Mouse (Mus musculus) urinary bladder, postnatal 36 days (tissue): ENCODE measurements at regions not wholly inside any gene's neighbourhood (a gene's known extent, or its start where the extent isn't known, plus 50 kb on each side); places are given as distances from the start of the nearest gene placed in this dataset.

Experiments used
- DNase-seq, 2 experiments: peaks; one replicate each; pipeline ENCODE4 v3.0.0; 2022; ENCODE audit warnings: low spot score in 2 of 2, mixed read lengths in 1 of 2

- DNase-seq: peak; percentile 30 to 60
Observed at GRCm38 (mm10) chrX:167091841-167092240, 117.3 kb downstream of the Tmsb4x start.

GRCm38 (mm10) chrX:167088930-167089329 lies 120.2 kb downstream of the Tmsb4x start:
- no peak for DNase-seq

- DNase-seq: no peak
Observed at GRCm38 (mm10) chrX:167088438-167088837, 120.7 kb downstream of the Tmsb4x start.

GRCm38 (mm10) chrX:167080821-167081220 lies 128.3 kb downstream of the Tmsb4x start:
- DNase-seq: no peak

- DNase-seq: no peak
Observed at GRCm38 (mm10) chrX:167069075-167069474, 140.0 kb downstream of the Tmsb4x start.

GRCm38 (mm10) chrX:167067918-167068317 lies 141.2 kb downstream of the Tmsb4x start:
- no peak for DNase-seq

GRCm38 (mm10) chrX:167063881-167064280 lies 145.2 kb downstream of the Tmsb4x start:
- peak in 1 of 2 experiments; percentile 13 for DNase-seq

- no peak for DNase-seq
Observed at GRCm38 (mm10) chrX:167052456-167052855, 156.7 kb downstream of the Tmsb4x start.

GRCm38 (mm10) chrX:167050066-167050465 lies 159.0 kb downstream of the Tmsb4x start:
- no peak for DNase-seq

- DNase-seq: peak; percentile 13 to 14
Observed at GRCm38 (mm10) chrX:167049191-167049968, 159.7 kb downstream of the Tmsb4x start.

GRCm38 (mm10) chrX:167037971-167038370 lies 171.1 kb downstream of the Tmsb4x start:
- no peak for DNase-seq

GRCm38 (mm10) chrX:167036355-167036754 lies 172.8 kb downstream of the Tmsb4x start:
- no peak for DNase-seq

- DNase-seq: no peak
Observed at GRCm38 (mm10) chrX:167035639-167036038, 173.5 kb downstream of the Tmsb4x start.

- DNase-seq: no peak
Observed at GRCm38 (mm10) chrX:167033091-167033490, 176.0 kb downstream of the Tmsb4x start.

- no peak for DNase-seq
Observed at GRCm38 (mm10) chrX:167032586-167032985, 176.5 kb downstream of the Tmsb4x start.

GRCm38 (mm10) chrX:167031543-167031942 lies 177.6 kb downstream of the Tmsb4x start:
- DNase-seq: no peak

- no peak for DNase-seq
Observed at GRCm38 (mm10) chrX:167015602-167016001, 193.5 kb downstream of the Tmsb4x start.

GRCm38 (mm10) chrX:167014322-167014721 lies 194.8 kb downstream of the Tmsb4x start:
- no peak for DNase-seq

GRCm38 (mm10) chrX:167012891-167013290 lies 196.2 kb downstream of the Tmsb4x start:
- DNase-seq: no peak

- DNase-seq: no peak
Observed at GRCm38 (mm10) chrX:167011977-167012542, 197.1 kb downstream of the Tmsb4x start.

GRCm38 (mm10) chrX:166995855-166996254 lies 213.3 kb downstream of the Tmsb4x start:
- no peak for DNase-seq

GRCm38 (mm10) chrX:166981003-166981402 lies 228.1 kb downstream of the Tmsb4x start:
- DNase-seq: no peak

GRCm38 (mm10) chrX:166980504-166980903 lies 228.6 kb downstream of the Tmsb4x start:
- no peak for DNase-seq
